Mouse (Mus musculus): ENCODE data around the gene Zfp366.

Gene Zfp366

DNA sequence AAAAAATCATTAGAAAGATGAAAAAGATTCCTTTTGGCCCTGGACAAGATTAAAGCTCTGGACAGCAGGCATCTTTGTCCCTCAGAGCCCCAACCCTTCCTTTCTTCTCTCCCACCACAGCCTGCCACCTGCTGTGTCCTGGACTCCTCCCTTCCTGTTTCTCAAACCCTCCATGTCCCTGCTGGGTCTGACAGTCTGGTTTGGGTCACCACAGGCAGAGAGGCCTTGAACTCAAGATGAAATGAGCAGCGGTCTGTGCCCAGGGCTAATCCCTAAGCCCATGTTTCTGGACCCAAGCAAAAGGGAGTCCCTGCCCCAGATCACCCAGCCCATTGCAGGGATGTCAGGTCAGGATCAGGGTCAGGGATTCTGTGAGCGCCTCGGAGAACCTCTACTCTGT is 60.3 kb downstream of the Zfp366 start:
- no peak for DNase-seq (ENCODE audit: extremely low read depth, low read depth, low spot score)

DNA sequence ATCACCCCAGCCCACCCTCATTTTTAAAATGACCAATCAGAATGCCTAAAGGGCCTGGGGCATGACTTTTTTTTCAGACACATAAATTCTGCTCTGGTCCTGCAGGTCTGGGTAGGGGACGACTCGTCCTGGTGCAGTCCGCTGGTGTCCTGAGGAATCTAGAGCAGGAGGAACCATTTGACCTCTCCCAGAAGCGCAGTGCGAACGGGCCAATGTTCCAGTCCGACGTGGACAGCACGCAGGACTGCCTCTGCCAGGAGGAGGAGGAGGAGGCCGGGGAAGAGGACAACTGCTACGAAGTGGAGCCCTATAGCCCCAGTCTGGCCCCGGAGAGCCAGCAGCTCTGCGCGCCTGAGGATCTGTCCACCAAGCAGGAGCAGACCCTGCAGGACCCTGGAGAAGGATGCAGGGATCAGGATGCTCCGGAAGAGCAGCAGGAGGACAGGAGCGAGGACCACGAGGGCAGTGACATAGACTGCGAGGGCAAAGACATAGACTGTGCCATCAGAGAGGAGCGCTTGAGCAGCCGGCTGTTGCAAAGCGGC is 61.4 kb downstream of the Zfp366 start:
- no peak for DNase-seq (ENCODE audit: extremely low read depth, low read depth, low spot score)

DNA sequence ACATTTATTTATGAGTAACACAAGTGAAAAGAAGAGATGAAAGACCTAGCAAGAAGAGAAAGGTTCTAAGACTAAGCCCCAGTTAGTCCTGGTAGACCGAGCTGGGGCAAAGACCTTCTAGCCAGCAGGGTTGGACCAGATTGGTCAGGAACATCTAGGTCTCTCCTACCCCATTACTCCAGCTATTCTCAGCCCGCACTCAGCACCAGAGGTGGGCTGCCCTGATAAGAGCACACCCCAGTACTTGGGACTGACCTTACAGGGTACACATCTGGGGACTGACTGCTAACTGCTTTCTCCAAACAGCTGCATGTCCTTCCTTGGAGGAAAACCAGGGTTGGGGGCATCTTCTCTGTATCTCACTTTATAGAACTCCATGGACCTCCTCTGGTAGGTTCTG is 66.2 kb downstream of the Zfp366 start:
- DNase-seq (ENCODE audit: extremely low read depth, low read depth, low spot score): no peak

DNA sequence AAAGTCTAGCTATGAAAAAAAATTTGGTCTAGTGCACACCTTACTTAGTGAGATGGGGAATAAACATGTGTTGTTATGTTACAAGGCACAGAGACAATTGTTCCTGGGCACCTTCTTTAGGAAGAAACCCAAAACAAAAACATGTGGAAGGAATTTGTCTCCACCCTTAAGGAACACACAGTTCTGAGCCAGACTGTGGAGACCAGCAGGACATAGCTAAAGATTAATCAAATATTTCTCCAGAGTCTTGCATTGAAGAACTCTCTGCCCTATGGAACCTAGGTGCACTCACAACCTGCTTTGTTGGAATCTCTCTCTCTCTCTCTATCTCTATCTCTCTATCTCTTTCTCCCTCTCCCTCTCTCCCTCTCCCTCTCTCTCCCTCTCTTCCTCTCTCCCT is 69.6 kb downstream of the Zfp366 start:
- no peak for DNase-seq (ENCODE audit: extremely low read depth, low read depth, low spot score)

DNA sequence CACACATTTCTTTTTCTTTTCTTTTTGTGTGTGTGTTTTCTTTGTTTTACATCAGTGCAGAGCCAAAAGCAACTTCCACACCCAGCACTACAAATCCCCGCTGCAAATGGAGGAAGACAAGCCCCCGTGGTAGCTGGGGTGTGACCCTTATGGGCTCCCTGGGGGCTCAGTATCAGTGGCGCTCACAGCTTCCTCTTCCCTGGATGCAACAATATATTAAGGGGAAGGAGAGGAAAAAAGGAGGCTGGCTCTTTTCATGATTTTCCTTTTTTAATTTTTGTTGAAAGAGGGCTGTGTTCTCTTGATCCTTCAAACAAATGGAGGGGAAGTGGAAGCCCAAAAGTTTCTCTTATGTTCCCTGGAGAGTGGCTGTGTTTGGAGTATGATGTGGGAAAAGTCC is 70.2 kb downstream of the Zfp366 start:
- no peak for DNase-seq (ENCODE audit: extremely low read depth, low read depth, low spot score)

DNA sequence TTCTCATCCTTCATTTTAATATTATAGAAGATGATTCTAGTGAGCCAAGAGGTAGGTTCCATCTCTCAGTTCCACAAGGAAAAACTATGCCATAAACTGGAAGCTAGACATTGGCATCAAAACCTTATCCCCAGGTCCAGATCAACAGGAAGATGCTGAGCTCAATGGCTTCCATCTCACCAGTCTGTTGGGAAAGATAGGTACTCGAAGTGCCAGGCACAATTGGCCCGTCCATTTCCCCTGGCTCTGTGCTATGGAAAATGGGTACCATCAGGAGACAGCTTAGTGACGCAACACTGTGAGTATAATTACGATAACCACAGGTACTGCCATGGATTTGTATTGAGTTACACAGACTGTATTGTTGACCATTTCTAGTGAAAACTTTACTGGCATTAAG is 72.3 kb downstream of the Zfp366 start:
- no peak for DNase-seq (ENCODE audit: extremely low read depth, low read depth, low spot score)

DNA sequence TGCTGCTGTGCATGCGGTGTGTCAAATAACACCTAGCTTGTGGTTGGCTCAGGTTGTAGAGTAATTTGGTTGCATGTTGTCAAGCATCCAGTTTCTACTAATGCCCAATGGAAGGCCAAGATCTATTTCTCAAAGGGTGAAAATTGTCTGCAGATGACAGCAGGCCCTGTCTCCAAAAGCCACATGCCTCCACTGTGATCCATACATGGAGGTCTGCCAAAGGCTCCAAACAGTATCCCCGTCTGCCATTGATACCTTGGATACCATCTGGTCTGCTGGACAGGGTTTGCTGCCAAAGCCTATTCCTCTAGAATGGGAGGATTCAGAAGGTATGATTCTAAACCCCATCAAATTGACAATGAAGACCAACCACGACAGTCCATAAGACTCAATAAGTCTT is 74.1 kb downstream of the Zfp366 start:
- DNase-seq (ENCODE audit: extremely low read depth, low read depth, low spot score): no peak

DNA sequence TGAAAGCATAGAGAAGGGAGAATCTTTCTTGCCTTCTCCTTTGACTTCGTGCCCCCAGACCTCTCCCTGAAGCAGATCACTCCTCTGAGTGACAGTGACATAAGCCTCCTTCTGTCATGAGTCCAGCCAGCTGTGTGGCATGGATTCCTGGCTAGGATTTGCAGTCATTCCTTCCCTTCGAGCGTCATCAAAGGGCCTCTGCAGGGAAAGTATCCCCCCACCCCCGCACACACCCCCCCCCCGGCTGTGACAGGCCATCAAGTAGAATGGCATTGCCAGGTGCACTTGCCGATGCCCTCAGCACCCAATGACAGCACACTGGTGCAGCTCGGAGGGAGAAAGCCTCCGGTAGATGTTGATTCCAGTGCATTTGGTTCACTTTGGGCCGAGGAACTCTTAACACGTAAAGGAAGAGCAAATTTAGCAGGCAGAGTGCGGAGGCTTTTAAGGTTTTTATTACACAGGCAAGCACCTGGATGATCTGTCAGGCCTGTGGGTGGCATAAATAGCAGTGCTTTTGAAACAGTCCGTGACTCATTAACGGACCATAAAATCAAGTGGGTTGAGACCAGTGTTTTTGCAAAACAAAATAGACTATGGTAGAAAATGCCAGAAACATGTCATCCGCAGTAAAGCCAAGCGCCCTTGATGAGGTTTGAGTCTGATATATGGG is 75.0 kb downstream of the Zfp366 start:
- peak; percentile 37 for DNase-seq (ENCODE audit: extremely low read depth, low read depth, low spot score)

DNA sequence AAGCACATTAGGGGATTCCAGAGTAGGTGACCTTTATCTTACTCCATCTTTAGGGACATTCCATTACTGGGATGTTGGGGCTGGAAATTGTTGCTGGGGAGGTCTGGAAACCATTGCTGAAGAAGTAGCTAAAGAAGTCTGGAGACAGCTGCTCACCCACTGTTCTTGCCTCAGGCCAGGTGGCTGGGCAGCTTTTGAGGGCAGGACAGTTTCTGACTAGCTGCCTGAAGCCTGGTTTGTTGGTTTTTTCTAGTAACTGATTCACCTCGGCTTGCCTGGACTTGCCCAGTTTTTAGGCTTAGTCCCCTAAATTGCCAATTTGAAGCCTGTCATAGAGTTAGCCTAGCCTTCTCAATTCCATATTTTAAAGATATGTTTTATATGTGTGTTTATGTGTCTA is 77.8 kb downstream of the Zfp366 start:
- DNase-seq (ENCODE audit: extremely low read depth, low read depth, low spot score): no peak

DNA sequence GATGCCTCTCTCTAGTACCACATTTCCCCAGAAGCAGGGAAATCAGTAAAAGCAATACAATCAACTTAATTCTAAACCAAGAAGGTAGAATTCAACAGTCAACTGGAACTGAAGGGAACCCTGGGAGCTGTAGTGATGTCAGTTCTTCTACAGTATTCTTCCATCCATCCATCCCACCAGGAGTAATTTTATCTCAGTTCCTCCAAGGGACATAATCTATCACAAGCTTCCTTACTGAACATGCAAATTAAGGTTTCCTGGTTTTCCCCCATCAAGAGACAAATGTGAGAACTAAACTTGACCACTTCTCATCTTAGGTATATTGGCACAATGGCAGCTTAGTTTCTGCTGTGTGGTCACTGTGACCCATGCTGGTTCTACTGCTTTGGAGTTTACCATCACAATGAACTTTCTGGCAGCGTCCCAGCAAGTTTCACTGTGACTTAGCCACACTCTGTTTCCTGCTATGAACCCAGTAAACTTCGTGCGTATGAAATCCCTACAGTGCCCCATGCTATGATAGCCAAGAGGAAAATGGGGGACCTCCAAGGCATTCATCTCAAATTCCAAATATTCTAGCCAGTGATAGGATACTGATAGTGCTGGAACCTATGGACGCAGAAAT is 78.6 kb downstream of the Zfp366 start:
- DNase-seq (ENCODE audit: extremely low read depth, low read depth, low spot score): no peak

DNA sequence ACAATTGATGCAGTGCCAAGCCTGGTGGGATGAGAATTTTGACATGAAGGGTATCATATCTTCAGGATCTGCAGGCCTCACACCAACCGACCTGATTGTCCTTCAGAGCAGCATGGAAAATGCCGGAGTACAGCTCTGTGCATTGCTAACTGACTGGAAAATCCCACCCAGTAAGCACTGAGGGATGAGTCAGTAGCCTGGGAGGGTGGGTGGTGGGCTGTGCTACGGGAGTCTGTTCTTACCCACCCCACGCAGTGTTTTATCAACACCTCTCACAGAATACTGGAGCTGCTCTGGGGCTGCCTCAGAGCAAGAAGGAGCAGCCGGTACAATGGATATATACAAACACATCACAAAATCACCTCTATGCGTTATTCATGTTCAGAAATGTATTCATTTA is 79.9 kb downstream of the Zfp366 start:
- no peak for DNase-seq (ENCODE audit: extremely low read depth, low read depth, low spot score)

DNA sequence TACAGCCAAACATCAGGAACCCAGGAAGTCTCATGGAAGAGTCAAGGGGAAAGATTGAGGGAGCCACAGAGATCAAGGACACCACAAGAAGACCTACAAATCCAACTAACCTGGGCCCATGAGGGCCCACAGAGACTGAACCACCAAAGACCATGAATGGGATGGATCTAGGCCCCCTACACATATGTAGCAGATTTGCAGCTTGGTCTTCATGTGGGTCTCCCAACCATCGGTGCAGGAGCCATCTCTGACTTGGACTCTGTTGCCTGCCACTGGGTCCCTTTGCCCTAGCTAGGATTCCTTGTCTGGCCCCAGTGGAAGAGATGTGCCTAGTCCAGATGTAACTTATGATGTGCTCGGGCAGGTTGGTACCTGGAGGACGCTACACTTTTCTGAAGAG is 87.4 kb downstream of the Zfp366 start:
- no peak for DNase-seq (ENCODE audit: extremely low read depth, low read depth, low spot score)

DNA sequence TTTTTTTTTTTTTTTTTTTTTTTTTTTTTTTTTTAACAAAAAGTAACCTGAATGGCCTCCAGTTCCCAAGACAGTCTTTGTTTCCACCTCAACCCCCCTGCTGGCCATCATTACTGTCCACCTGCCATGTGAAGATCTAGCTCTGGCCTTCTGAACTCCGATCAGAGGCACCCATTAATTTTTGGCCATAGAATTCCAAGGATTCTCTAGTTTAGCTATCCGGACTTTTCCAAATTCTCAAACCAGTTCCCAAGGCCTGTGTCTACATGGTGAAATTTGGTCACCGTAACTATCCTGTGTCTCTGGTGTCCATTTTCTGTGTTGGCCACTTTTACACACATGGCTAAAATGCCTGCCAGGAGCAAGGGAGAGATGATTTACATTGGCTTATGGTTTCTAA is 92.9 kb downstream of the Zfp366 start:
- no peak for DNase-seq (ENCODE audit: extremely low read depth, low read depth, low spot score)

DNA sequence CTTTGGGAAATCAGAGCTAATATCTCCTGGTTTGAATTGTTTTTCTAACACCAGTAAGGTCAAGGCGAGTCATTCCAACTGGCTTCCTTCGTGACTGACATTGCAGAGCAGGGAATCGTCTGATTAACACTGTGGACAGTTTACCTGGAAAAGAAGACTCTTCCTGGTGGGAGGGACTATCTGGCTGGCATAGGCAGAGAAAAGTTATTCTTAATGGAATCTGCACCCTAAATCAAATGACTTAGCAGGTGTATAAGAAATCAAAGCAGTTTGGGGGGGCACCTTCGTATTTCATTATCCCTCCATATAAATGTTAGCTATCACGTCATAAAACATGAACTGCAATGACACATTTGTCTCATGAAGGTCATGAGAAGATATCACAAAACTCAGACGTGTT is 93.9 kb downstream of the Zfp366 start:
- DNase-seq (ENCODE audit: extremely low read depth, low read depth, low spot score): no peak

DNA sequence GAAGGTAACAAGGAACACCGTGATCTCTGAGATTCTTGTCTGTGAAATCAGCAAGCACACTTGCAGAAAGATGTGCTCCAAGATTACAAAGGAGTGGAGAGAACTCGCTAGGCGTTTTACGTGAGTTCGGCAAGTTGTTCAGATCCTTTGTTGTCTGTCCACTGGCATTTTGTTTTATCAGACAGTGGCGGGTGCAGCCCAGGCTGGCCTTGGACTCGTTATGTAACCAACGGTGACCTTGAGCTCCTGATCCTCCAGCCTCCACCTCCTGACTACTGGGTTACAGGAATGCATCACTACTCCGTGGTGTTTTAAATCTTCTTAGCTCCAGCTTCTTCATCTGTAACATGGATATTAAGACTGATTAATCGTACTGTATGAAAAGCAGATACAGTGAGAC is 94.7 kb downstream of the Zfp366 start:
- DNase-seq (ENCODE audit: extremely low read depth, low read depth, low spot score): no peak

DNA sequence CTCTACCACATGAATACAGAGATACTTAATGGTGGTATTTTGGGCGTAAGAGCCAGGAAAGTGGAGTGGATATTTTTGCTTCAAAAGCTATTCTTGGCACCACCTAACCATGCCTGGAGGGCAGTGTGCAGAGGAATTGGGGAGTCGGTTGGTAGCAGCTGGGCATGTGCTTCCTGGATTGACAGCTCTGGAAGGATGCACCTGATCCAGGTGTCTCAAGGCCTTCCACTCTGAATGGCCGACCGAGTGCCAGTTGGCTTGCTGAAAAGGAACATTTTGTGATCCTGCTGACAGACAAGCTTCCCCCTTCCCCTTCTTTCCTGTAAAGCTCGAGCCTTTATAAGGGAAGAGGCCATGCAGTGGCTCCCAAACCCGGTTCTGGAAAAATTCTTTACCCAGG is 98.3 kb downstream of the Zfp366 start:
- no peak for DNase-seq (ENCODE audit: extremely low read depth, low read depth, low spot score)

DNA sequence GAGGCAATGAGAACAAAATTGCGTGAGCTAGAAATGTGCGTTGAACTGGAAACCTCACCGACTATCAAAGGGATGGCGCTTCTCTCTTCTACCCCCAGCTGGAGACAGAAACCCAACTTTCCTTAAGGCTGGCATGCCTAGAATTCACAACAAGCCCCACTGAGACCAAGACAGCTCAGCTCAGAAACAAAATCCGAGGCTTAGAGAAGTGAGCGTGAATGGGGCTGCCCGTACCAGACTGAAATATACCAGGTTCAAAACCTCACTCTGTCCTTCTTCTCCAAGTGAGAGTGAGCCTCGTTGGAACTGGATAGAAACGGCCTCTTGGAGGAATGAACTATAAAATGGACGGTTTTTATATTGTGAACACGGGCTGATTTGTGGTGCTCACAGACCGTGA is 99.3 kb downstream of the Zfp366 start:
- DNase-seq (ENCODE audit: extremely low read depth, low read depth, low spot score): no peak

DNA sequence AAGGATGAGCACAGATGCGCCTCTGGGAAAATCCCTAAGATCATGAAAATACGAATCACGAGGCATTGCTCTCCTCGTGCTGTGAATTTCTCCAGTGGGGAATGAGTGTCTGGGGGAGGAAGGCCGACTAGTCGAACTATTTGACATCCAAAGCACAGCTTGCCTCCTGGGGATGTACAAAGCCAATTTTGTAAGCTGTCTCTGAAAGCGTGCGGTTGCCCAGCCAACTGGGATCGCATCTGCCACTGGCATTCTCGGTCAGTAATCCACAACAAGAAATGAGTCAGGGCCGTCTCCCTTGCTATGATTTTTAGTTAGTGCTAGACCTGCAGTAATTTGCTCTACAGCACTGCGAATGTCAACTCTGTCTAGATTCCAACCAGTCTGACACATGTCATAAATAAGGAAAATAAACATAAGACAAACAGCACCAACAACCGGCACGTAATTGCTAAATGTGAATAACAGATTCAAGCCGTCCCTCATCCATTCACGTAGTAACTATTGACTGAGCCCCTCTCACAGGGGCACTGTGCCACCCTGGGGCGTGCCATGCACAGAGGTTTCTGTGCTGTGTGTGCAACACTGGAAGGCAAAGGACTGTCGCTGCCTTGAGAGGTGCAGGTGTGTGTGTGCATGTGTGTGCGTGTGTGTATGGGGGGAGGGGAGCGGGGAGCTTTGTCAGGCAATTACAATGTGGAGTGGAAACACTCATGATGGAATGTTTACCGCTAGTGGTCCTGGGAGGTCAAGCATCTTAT is 100.0 kb downstream of the Zfp366 start:
- no peak for DNase-seq (ENCODE audit: extremely low read depth, low read depth, low spot score)

DNA sequence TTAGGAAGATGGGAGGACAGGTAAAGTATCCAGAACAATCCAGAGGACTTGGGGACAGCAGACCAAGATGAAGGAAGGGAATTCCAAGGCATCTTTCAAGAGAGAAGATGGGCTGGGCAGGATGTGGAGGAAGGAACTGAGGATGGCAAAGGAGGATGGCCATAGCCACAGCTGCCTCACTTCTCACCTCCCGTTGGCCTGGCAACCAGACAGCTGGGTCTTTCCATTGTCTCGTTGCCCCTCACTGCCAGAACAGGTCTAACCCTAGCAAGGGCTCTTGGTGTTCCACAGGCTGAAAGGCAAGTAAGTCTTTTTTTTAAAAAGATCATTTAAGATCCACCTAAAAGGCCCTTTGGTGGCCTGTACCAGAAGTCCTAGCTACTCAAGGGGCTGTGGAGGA is 100.6 kb downstream of the Zfp366 start:
- DNase-seq (ENCODE audit: extremely low read depth, low read depth, low spot score): no peak

DNA sequence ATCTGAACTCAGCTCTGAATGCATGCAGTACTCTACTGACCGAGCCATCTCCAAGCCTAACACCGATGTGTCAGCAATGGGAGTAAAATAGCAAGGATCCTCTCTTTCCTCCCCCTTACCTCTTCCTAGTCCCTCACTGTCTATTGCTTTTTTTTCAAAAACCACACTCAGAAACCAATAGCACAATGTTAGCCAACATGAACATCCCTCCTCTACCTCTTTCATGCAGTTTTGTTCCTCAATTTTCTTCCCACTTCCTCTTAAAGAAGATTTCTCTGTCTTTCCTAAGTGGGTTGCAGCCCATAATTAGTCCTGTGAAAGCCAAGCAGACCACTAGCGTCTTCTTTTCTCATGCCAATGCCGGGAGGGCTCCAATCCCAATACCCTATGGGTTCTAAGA is 102.6 kb downstream of the Zfp366 start:
- DNase-seq (ENCODE audit: extremely low read depth, low read depth, low spot score): no peak

DNA sequence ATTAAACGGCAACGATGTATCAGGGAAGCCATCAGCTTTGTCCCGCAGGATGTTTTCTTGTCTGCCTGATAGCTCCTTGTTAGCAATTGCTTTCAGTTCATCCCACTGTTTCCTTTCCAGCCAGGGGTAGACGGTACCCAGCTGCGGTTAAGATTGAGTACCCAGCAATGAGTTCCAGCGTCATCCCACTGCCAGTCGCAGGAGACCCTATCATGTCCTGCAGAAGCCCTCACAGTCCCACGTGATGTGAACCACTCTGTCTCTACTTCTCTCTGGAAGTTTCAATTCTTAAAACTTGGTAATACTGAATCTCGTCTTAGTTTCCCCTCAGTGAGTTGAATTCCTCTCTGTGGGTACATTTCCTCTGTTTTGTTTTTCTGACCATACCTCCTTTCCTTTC is 103.2 kb downstream of the Zfp366 start:
- no peak for DNase-seq (ENCODE audit: extremely low read depth, low read depth, low spot score)

DNA sequence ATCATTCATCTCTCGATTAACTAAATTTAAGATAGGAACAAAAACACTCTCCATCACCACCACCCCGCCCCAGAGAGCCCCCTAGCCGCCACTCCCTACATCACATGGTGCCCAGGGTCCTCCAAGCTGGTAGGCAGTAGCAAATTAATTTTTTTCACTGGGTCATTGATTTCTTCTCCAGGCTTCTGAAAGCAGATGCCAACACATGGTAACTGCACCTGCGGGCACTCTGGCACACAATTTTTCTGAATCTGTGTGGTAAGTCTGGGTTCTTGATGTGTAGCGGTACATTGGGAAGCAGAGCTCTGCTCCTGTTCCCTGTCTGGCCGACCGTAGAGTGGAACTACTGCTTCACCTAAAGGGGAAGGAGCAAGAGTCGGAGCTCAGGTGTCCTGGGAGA is 106.1 kb downstream of the Zfp366 start:
- no peak for DNase-seq (ENCODE audit: extremely low read depth, low read depth, low spot score)

All from fat pad, adult 2 months (tissue).